Mouse (Mus musculus) liver, embryonic 14.5 days (tissue): ENCODE data around the gene Gm3476.
"Not testable (repeated sequence)": the region's sequence is repeated elsewhere in the genome, so short reads cannot be mapped to it uniquely, and the experiment has no call there.

Source experiments
- CTCF ChIP-seq: IDR thresholded peaks from 2 replicates; pipeline ENCODE4 v1.5.1; 2016; ENCODE audit warnings: antibody characterized with exemption, low read depth, control low read depth
- EP300 ChIP-seq: IDR thresholded peaks from 2 replicates; pipeline ENCODE4 v1.6.1; 2016; ENCODE audit warnings: antibody characterized with exemption, low read depth

GRCm38 (mm10) chr14:6108272-6108925, 17.2 kb downstream of the Gm3476 start, which contains the start of gene Gm3468:
- TF ChIP-seq CTCF: peak; percentile 49
- TF ChIP-seq EP300: not testable (repeated sequence)
